Mouse (Mus musculus): ENCODE results near the gene Slc43a3. TPM values are rescaled to one million over a fixed set of nuclear protein-coding genes. Genes with fewer than 3 reads are reported as not detected.
A peak's percentile ranks its signal among the peaks of the same experiment; 100 is the strongest.

The Slc43a3 gene
- polyA plus RNA-seq, 1 experiment from 2014 or later: 30.0 TPM

DNA sequence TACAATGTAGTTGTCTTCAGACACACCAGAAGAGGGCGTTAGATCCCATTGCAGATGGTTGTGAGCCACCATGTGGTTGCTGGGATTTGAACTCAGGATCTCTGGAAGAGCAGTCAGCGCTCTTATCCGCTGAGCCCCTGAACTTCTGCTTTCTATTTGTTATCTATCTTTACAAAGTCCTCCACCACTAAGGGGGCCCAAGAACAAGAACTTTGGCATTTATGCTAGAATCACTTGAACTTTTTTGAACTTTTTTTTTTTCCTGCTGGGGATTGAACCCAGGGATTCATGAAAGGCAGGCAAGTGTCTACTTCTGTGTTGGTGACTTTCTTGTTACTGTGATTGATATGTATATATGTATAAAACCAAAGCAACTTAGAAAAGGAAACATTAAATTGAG is 2.9 kb downstream of the Slc43a3 start:
- Histone ChIP-seq H3K9ac (replicated peaks) (no peak overlapping the region), H3K4me2 (no peak overlapping the region), H3K4me1 (replicated peaks) (peaks cover 18% of the 10 kb centered on the region), H3K9me3 (no peaks in the 10 kb centered on the region), H3K4me3 (replicated peaks) (no peak overlapping the region), H3K36me3 (peaks cover 18% of the 10 kb centered on the region), H3K27me3 (no peaks in the 10 kb centered on the region), H3K27ac (no peak overlapping the region)
- 92% methylated on average over 3 of the region's 3 CpGs for WGBS
- no peak for ATAC-seq (ENCODE audit: insufficient number of reproducible peaks, insufficient read depth, low FRiP score, low TSS enrichment, low read depth)

DNA sequence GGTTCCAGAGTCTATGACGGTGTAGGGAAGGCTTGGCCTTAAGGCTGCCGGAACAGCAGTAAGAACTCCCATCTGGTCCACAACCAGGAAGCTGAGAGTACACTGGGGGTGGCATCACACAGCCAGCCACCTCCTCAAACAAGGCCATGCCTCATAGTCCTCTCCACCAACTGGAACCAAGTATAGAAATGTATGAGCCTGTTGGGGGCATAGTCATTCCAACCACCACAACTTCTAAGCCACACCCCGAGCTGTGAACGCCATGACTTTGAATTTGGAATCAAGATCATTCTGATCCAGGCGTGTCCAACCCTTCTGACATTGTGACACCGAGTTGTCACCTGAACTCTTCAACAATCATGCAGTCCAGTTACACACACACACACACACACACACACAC is 3.3 kb downstream of the Slc43a3 start:
- no peak overlapping the region for H3K4me3 ChIP-seq (replicated peaks)
- H3K9ac ChIP-seq (replicated peaks): no peak overlapping the region
- ATAC-seq (ENCODE audit: insufficient number of reproducible peaks, insufficient read depth, low FRiP score, low TSS enrichment, low read depth): no peak
- WGBS: 93% methylated on average over 6 of the region's 6 CpGs
- H3K4me2 ChIP-seq: no peak overlapping the region
- H3K27ac ChIP-seq: no peak overlapping the region
- no peaks in the 10 kb centered on the region for H3K9me3 ChIP-seq
- H3K36me3 ChIP-seq: peaks cover 22% of the 10 kb centered on the region
- H3K4me1 ChIP-seq (replicated peaks): peaks cover 18% of the 10 kb centered on the region
- no peaks in the 10 kb centered on the region for H3K27me3 ChIP-seq

DNA sequence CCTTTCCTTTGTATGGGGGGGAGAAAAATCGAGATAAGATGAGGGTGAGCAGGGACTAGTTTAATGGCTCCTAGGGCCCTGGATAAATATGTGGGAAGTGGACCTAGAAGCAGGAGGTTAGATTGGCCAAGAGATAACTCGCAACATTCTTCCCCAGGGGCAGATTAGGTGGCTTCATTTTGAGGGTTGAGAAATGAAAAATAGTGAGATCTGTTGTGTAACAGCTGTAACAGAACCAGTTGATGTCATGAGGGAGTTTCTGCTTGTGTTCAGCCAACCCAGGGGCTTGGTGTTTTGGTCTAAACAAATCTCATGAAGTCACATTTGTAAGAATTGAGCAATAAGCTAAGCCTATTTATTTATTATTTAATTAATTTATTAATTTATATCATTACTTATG is 5.0 kb downstream of the Slc43a3 start:
- whole genome bisulfite sequencing: 79% methylated on average over 2 of the region's 2 CpGs
- Histone ChIP-seq H3K9me3 (no peaks in the 10 kb centered on the region), H3K4me3 (replicated peaks) (no peak overlapping the region)

DNA sequence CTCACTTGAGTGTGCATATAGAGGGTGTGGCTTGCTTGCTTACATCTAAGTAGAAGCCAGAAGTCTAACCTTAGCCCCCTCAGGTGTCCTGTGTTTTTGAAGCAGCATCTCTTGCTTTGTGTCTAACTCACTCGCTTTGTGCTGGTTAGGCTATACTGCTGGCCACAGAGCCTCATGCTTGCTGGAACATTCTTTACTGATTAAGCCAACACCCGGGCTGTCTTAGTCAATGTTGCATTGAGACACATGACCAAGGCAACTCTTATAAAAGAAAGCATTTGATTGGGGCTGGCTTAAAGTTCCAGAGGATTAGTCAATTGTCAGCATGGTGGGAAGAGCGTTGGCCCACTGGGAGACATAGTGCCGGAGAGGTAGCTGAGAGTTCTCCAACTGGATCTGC is 5.4 kb downstream of the Slc43a3 start:
- H3K9me3 ChIP-seq: no peaks in the 10 kb centered on the region
- H3K36me3 ChIP-seq: peaks cover 35% of the 10 kb centered on the region
- 91% methylated on average over 4 of the region's 4 CpGs for whole genome bisulfite sequencing
- H3K9ac ChIP-seq (replicated peaks): no peak overlapping the region
- no peaks in the 10 kb centered on the region for H3K27me3 ChIP-seq
- ATAC-seq (ENCODE audit: insufficient number of reproducible peaks, insufficient read depth, low FRiP score, low TSS enrichment, low read depth): no peak
- no peak overlapping the region for H3K27ac ChIP-seq
- no peak overlapping the region for H3K4me3 ChIP-seq (replicated peaks)
- H3K4me1 ChIP-seq (replicated peaks): peaks cover 18% of the 10 kb centered on the region
- no peak overlapping the region for H3K4me2 ChIP-seq

More for the DNA sequence above, 5.0 kb downstream of the Slc43a3 start:
- Histone ChIP-seq H3K27me3 (no peaks in the 10 kb centered on the region), H3K36me3 (peaks cover 30% of the 10 kb centered on the region), H3K4me2 (no peak overlapping the region), H3K9ac (replicated peaks) (no peak overlapping the region), H3K4me1 (replicated peaks) (peaks cover 18% of the 10 kb centered on the region), H3K27ac (no peak overlapping the region)
- no peak for ATAC-seq (ENCODE audit: insufficient number of reproducible peaks, insufficient read depth, low FRiP score, low TSS enrichment, low read depth)

DNA sequence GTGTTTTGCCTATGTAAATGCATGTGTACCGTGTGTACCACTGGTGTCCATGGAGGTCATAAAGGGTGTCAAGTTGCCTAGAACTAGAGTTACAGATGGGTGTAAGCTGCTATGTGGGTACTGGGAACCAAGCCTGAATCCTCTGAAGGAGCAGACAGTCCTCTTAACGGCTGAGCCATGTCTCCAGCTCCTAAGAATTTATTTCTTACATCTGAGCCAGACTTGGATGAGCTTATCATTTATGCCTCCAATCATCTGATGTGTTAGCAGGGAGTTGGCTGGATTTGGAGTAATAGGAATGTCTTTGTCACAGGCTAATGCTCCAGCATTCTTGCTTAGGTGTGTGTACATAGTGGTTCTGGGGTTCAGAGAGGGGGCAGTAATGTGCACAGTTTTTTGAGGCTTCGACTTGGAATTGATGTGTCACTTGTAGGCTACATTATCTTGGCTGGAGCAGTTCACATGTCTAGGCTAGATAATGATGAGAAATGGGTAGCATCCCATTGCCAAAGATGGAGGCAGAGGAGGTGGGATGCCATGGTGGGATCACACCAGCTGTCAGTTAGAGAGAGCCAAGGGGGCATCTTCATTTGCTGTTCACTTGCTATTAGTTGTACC is 10.9 kb downstream of the Slc43a3 start:
- no peak for ATAC-seq (ENCODE audit: insufficient number of reproducible peaks, insufficient read depth, low FRiP score, low TSS enrichment, low read depth)
- H3K4me3 ChIP-seq (replicated peaks): no peak overlapping the region
- no peaks in the 10 kb centered on the region for H3K9me3 ChIP-seq
- 89% methylated on average over 3 of the region's 3 CpGs for WGBS
- no peak overlapping the region for H3K27ac ChIP-seq
- H3K27me3 ChIP-seq: no peaks in the 10 kb centered on the region
- H3K4me2 ChIP-seq: no peak overlapping the region
- peaks cover 78% of the 10 kb centered on the region for H3K36me3 ChIP-seq
- H3K4me1 ChIP-seq (replicated peaks): no peaks in the 10 kb centered on the region
- H3K9ac ChIP-seq (replicated peaks): no peak overlapping the region

DNA sequence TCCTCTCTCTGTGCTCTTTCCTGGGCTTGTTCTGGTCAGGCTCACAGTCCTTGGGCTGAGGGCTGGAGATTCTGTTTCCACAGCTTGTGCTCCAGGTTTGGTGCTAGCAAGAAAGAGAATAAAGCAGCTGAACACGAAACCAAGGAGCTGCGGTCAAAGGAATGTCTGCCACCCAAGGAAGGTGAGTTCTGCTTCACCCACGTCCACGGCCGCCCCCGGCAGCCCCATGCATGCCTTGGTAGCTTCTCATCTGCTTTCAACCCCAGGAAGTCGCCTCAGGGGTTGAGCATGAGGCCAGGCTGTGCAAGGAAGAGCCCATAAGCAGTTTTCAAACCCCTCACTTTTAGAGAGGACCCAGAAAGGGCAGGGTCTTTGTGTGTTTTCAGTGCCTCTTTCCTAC is 11.9 kb downstream of the Slc43a3 start:
- WGBS: 91% methylated on average over 7 of the region's 7 CpGs
- no peak for ATAC-seq (ENCODE audit: insufficient number of reproducible peaks, insufficient read depth, low FRiP score, low TSS enrichment, low read depth)
- Histone ChIP-seq H3K4me2 (no peak overlapping the region), H3K36me3 (peaks cover 82% of the 10 kb centered on the region), H3K9me3 (no peaks in the 10 kb centered on the region), H3K9ac (replicated peaks) (no peak overlapping the region), H3K4me1 (replicated peaks) (no peaks in the 10 kb centered on the region), H3K27ac (no peak overlapping the region), H3K4me3 (replicated peaks) (no peak overlapping the region), H3K27me3 (no peaks in the 10 kb centered on the region)

DNA sequence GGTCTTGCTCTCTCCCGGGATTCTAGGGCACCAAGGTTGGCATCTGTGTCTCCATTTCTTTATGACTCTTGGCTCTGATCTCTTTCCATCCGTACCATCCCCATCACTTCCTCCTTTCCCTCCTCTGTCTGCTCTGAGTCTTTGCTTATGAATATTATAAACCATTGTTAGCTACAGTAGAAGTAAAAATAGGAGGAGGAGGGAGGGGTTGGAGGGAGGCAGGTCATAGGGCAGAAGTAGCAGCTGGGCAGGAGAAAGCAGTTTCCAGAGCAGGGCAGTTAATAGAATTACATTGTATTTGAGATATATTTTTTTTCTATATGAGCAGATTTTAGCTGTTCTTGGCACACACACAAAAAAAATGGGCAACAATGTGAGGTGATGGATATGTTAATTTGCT is 12.3 kb downstream of the Slc43a3 start:
- WGBS: 86% methylated on average over 2 of the region's 2 CpGs

DNA sequence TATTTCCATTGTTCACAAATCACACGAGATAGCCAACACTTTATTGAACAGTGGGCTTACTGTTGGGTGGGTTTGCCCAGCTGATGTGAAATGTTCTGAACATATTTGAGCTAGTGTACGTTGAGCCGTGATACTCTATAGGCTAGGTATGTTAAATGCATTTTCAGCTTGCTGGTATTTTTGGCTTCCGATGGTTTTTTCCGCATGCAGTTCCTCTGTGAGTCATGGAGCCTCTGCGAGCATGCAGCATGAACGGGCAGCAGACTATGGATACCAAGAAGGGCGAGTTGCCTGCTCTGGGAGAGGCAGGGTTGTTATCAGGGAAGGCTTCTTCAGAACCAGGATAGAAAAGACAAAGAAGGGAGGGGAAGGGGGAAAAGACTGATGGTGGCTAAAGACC is 14.6 kb downstream of the Slc43a3 start:
- ATAC-seq (ENCODE audit: insufficient number of reproducible peaks, insufficient read depth, low FRiP score, low TSS enrichment, low read depth): no peak
- Histone ChIP-seq H3K9ac (replicated peaks) (no peak overlapping the region), H3K4me3 (replicated peaks) (no peak overlapping the region), H3K36me3 (peaks cover 93% of the 10 kb centered on the region), H3K9me3 (no peaks in the 10 kb centered on the region), H3K27ac (no peak overlapping the region), H3K4me1 (replicated peaks) (no peaks in the 10 kb centered on the region), H3K4me2 (no peak overlapping the region), H3K27me3 (no peaks in the 10 kb centered on the region)
- 93% methylated on average over 8 of the region's 8 CpGs for WGBS

More for the DNA sequence above, 12.3 kb downstream of the Slc43a3 start:
- no peak overlapping the region for H3K4me3 ChIP-seq (replicated peaks)
- peaks cover 87% of the 10 kb centered on the region for H3K36me3 ChIP-seq
- no peaks in the 10 kb centered on the region for H3K9me3 ChIP-seq
- no peak overlapping the region for H3K27ac ChIP-seq
- H3K4me2 ChIP-seq: no peak overlapping the region
- no peak overlapping the region for H3K9ac ChIP-seq (replicated peaks)
- no peak for ATAC-seq (ENCODE audit: insufficient number of reproducible peaks, insufficient read depth, low FRiP score, low TSS enrichment, low read depth)
- H3K27me3 ChIP-seq: no peaks in the 10 kb centered on the region
- H3K4me1 ChIP-seq (replicated peaks): no peaks in the 10 kb centered on the region

DNA sequence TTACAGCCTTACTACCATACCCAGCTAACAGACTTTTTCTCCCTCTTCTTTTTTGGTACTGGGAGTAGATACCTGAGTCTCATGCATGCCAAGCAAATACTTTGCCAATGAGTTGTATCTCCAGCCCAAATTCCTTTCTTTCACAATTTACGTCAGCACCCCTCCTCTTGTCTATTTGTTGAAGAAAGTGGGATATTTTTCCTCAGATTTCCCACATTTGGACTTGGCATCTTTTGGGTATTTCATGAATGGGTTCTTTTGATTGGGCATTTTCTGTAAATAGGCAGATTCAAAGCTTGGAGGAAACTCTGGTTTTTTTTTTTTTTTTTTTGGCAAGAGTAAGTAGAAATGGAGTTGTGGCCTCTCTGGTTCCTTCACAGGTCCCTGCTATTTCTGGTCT is 15.9 kb downstream of the Slc43a3 start:
- 93% methylated on average over 1 of the region's 1 CpGs for WGBS
- Histone ChIP-seq H3K27ac (no peak overlapping the region), H3K36me3 (peaks cover 93% of the 10 kb centered on the region)

DNA sequence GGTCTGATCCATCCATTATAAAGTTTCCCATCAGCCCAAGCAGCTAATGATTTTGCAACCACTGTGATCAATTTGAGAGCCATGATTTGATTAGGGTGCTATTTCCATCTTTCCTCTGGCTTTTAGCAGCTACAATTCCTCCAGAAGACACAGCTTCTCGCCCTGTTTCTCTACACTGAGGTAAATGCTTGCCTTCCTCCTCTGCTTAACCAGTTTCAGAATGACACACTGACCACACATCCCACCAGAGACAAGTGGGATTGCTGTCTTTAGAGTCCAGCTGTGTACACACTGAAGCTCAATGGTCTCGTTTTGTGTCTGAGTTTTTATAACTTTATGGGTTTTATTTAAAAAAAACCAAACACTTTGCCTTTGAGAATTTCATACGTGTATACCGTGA is 16.3 kb downstream of the Slc43a3 start:
- H3K9ac ChIP-seq (replicated peaks): no peak overlapping the region
- no peak overlapping the region for H3K4me2 ChIP-seq
- no peak for ATAC-seq (ENCODE audit: insufficient number of reproducible peaks, insufficient read depth, low FRiP score, low TSS enrichment, low read depth)
- H3K9me3 ChIP-seq: no peaks in the 10 kb centered on the region
- WGBS: 87% methylated on average over 4 of the region's 4 CpGs
- no peak overlapping the region for H3K27ac ChIP-seq
- no peaks in the 10 kb centered on the region for H3K4me1 ChIP-seq (replicated peaks)
- H3K36me3 ChIP-seq: peaks cover 92% of the 10 kb centered on the region
- no peak overlapping the region for H3K4me3 ChIP-seq (replicated peaks)
- no peaks in the 10 kb centered on the region for H3K27me3 ChIP-seq

More for the DNA sequence above, 15.9 kb downstream of the Slc43a3 start:
- H3K4me3 ChIP-seq (replicated peaks): no peak overlapping the region
- no peaks in the 10 kb centered on the region for H3K4me1 ChIP-seq (replicated peaks)
- no peak overlapping the region for H3K9ac ChIP-seq (replicated peaks)
- no peaks in the 10 kb centered on the region for H3K27me3 ChIP-seq
- no peak overlapping the region for H3K4me2 ChIP-seq
- no peaks in the 10 kb centered on the region for H3K9me3 ChIP-seq
- ATAC-seq (ENCODE audit: insufficient number of reproducible peaks, insufficient read depth, low FRiP score, low TSS enrichment, low read depth): no peak

DNA sequence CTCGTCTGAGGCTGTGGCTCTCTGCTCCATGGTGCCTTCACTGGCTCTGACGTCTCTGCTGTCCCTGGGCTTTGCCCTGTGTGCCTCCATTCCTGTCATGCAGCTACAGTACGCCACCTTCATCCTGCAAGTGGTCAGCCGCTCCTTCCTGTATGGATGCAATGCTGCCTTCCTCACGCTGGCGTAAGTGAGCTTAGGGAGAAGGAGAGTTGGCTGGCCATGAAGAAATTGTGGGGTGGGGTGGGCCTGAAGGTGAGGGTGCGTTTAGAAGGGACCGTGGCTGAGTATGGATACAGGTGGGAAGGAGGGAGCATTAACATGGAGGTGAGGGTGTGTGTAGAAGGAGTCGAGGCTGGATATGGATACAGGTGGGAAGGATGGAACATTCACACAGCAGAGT is 19.1 kb downstream of the Slc43a3 start:
- Histone ChIP-seq H3K36me3 (peaks cover 78% of the 10 kb centered on the region), H3K27ac (no peak overlapping the region), H3K4me3 (replicated peaks) (no peak overlapping the region), H3K9ac (replicated peaks) (no peak overlapping the region), H3K4me2 (no peak overlapping the region), H3K27me3 (no peaks in the 10 kb centered on the region), H3K9me3 (no peaks in the 10 kb centered on the region), H3K4me1 (replicated peaks) (no peaks in the 10 kb centered on the region)
- 88% methylated on average over 9 of the region's 9 CpGs for WGBS
- peak; percentile 12; the same call in 1 of the 2 replicates for ATAC-seq (ENCODE audit: insufficient number of reproducible peaks, insufficient read depth, low FRiP score, low TSS enrichment, low read depth)

DNA sequence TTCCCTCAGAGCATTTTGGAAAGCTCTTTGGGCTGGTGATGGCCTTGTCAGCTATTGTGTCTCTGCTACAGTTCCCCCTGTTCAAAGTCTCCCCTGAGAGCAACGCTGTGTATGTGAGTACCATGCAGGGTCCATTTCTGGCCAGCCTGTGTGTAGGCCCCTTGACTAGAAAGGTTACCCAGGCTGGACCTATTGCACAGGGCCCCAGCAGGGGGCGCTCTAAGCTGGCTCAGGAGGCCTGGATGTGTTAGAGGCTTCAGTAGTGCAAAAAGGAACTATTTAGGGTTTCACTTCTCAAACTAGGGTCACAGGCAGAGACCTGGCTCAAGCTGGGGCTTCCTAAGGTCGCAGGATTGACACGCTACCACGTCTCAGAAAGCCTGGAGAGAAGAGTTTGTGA is 19.9 kb downstream of the Slc43a3 start:
- Histone ChIP-seq H3K4me1 (replicated peaks) (no peaks in the 10 kb centered on the region), H3K9ac (replicated peaks) (no peak overlapping the region), H3K4me3 (replicated peaks) (no peak overlapping the region), H3K27me3 (no peaks in the 10 kb centered on the region), H3K36me3 (peaks cover 69% of the 10 kb centered on the region), H3K27ac (no peak overlapping the region), H3K9me3 (no peaks in the 10 kb centered on the region), H3K4me2 (no peak overlapping the region)
- ATAC-seq (ENCODE audit: insufficient number of reproducible peaks, insufficient read depth, low FRiP score, low TSS enrichment, low read depth): no peak; the same call in 1 of the 2 replicates
- 65% methylated on average over 5 of the region's 5 CpGs for WGBS

Measured in limb, embryonic 12.5 days (tissue).